ENCODE assay signal across 21 mouse cellular contexts in genomic region chr5:108671757-108672156, GRCm38 (mm10). TPM values are rescaled to one million over a fixed set of nuclear protein-coding genes. Genes with fewer than 3 reads are reported as not detected.
DNase-seq lines count a peak whose midpoint lies in the region; ATAC-seq and TF ChIP-seq lines count a peak whose summit lies in the region.
"Had no signal": no experiment of that assay in that cellular context is flagged by ENCODE, and none has a peak within 500 bp of the region (broad histone marks: within the 10 kb centered on the region; RNA-seq: fewer than 3 reads in every experiment).

No protein-coding gene starts in this region.

- no peak overlapping the region for H3K27ac ChIP-seq in kidney, adult 2 months (ENCODE audit: insufficient read depth, low read depth, low read length)
- no peak overlapping the region for H3K27ac ChIP-seq in testis, adult 2 months (ENCODE audit: control insufficient read depth, insufficient read depth, low read depth, low read length)
- peak overlapping the region; percentile 90; the same call in 1 of the 2 replicates for H3K27ac ChIP-seq in liver, embryonic 13.5 days
- H3K27ac ChIP-seq: embryonic facial prominence, embryonic 13.5 days; heart, embryonic 15.5 days; midbrain, embryonic 13.5 days had no signal

- 84% methylated on average over 12 of the region's 12 CpGs for WGBS in kidney, adult 2 months
- 89% methylated on average over 12 of the region's 12 CpGs for WGBS in liver, embryonic 13.5 days (ENCODE audit: insufficient replicate concordance)

- peak; percentile 23; the same call in 1 of the 2 replicates for TF ChIP-seq CTCF in kidney, adult 2 months (conservative IDR thresholded peaks at IDR 0.05; ENCODE audit: insufficient read depth, insufficient read length, low read depth, low read length)
- peak; percentile 19; the same call in 1 of the 2 replicates for TF ChIP-seq CTCF in testis, adult 2 months (IDR thresholded peaks at IDR 0.05; ENCODE audit: control insufficient read depth, insufficient read depth, insufficient replicate concordance, low read depth, low read length)

- no peaks in the 10 kb centered on the region for H3K9me3 ChIP-seq in liver, embryonic 13.5 days (replicated peaks)
- H3K9me3 ChIP-seq: embryonic facial prominence, embryonic 13.5 days; heart, embryonic 15.5 days; midbrain, embryonic 13.5 days had no signal

- no peak for ATAC-seq in liver, embryonic 13.5 days (ENCODE audit: low read depth)
- no peak for ATAC-seq in cerebellum, adult (ENCODE audit: insufficient number of reproducible peaks, low FRiP score, low TSS enrichment)
- no peak for ATAC-seq in monocyte, adult 5-6 weeks (replicated peaks; ENCODE audit: insufficient number of reproducible peaks, low FRiP score, low TSS enrichment, poor library complexity, severe bottlenecking)
- ATAC-seq: forebrain, embryonic 14.5 days; hindbrain, embryonic 16.5 days; midbrain, embryonic 13.5 days had no signal

- no peak overlapping the region for H3K4me2 ChIP-seq in liver, embryonic 13.5 days
- H3K4me2 ChIP-seq: embryonic facial prominence, embryonic 13.5 days; heart, embryonic 15.5 days; midbrain, embryonic 13.5 days had no signal

- no peaks in the 10 kb centered on the region for H3K27me3 ChIP-seq in kidney, adult 2 months (replicated peaks; ENCODE audit: control insufficient read depth, insufficient read depth, low read length)
- H3K27me3 ChIP-seq in testis, adult 2 months (ENCODE audit: control insufficient read depth, insufficient read depth, low read length), result no peaks in the 10 kb centered on the region
- H3K27me3 ChIP-seq in liver, embryonic 13.5 days, result no peaks in the 10 kb centered on the region
- H3K27me3 ChIP-seq: embryonic facial prominence, embryonic 13.5 days; heart, embryonic 15.5 days; midbrain, embryonic 13.5 days had no signal

- peak; percentile 14 for TF ChIP-seq POLR2A in kidney, adult 2 months (IDR thresholded peaks at IDR 0.05; ENCODE audit: low read depth, low read length)
- no peak for TF ChIP-seq POLR2A in testis, adult 2 months (IDR thresholded peaks at IDR 0.05; ENCODE audit: control insufficient read depth, low read depth, low read length)

- H3K9ac ChIP-seq in liver, embryonic 13.5 days, result 0 out of 2 replicates have a peak overlapping the region, but pooled peaks have one; percentile 18
- H3K9ac ChIP-seq: embryonic facial prominence, embryonic 13.5 days; heart, embryonic 15.5 days; midbrain, embryonic 13.5 days had no signal

- no peaks in the 10 kb centered on the region for H3K36me3 ChIP-seq in kidney, adult 2 months (ENCODE audit: control insufficient read depth, insufficient read depth, low read length)
- no peaks in the 10 kb centered on the region for H3K36me3 ChIP-seq in testis, adult 2 months (ENCODE audit: control insufficient read depth, insufficient read depth, low read length)
- peaks cover 31% of the 10 kb centered on the region for H3K36me3 ChIP-seq in liver, embryonic 13.5 days

- no peak for DNase-seq in kidney, adult 2 months
- no peak for DNase-seq in kidney, adult 9 months
- no peak for DNase-seq in testis, postnatal 10 days (ENCODE audit: low spot score)
- no peak for DNase-seq in liver, embryonic 13.5 days
- DNase-seq: adrenal gland, postnatal 36 days; cerebellum, adult 9-11 months; gastrocnemius, postnatal 14 days; heart, postnatal 4 days; kidney, adult 8-10 months; right cerebral cortex, postnatal 4 days; thymus, postnatal 14 days had no signal

- no peak overlapping the region for H3K4me3 ChIP-seq in kidney, adult 2 months (ENCODE audit: insufficient read depth, low read depth, low read length)
- H3K4me3 ChIP-seq in testis, adult 2 months (ENCODE audit: control insufficient read depth, low read depth, low read length), result no peak overlapping the region
- H3K4me3 ChIP-seq in liver, embryonic 13.5 days (replicated peaks), result no peak overlapping the region
- H3K4me3 ChIP-seq: embryonic facial prominence, embryonic 13.5 days; heart, embryonic 15.5 days; midbrain, embryonic 13.5 days had no signal

- peaks cover 21% of the 10 kb centered on the region for H3K4me1 ChIP-seq in kidney, adult 2 months (ENCODE audit: control insufficient read depth, insufficient read depth, low read length)
- H3K4me1 ChIP-seq in testis, adult 2 months (ENCODE audit: control insufficient read depth, insufficient read depth, low read length), result peaks cover 11% of the 10 kb centered on the region
- peaks cover 85% of the 10 kb centered on the region for H3K4me1 ChIP-seq in liver, embryonic 13.5 days (replicated peaks)

RNA-seq across cellular contexts. Expression of gene Dgkq, which starts 2.3 kb away (rescaled TPM):
- 27.9 and 34.8 TPM in 2 replicates for polyA plus RNA-seq in kidney, adult 2 months (2012; rRNA removed)
- 4.7 and 4.8 TPM in 2 replicates for polyA plus RNA-seq in testis, adult 2 months (2012; rRNA removed)
- 2.9 and 3.6 TPM in 2 replicates for polyA plus RNA-seq in liver, embryonic 13.5 days (2015; fragmentation: Nextera tagmentation; extraction: Ambion mirVana)
- 10.8 to 33.6 TPM (median 22.8 TPM) in 3 replicates for total RNA-seq in monocyte, adult 5-6 weeks (2017)

RNA-seq across cellular contexts. Expression of gene Slc26a1, which starts 3.6 kb away (rescaled TPM):
- 257 and 309 TPM in 2 replicates for polyA plus RNA-seq in kidney, adult 2 months (2012; rRNA removed)
- 0.04 and 0.09 TPM in 2 replicates for polyA plus RNA-seq in testis, adult 2 months (2012; rRNA removed)
- 12.0 and 12.7 TPM in 2 replicates for polyA plus RNA-seq in liver, embryonic 13.5 days (2015; fragmentation: Nextera tagmentation; extraction: Ambion mirVana)
- not detected in 3 replicates for total RNA-seq in monocyte, adult 5-6 weeks (2017)
- total RNA-seq: gastrocnemius, postnatal 14 days; neutrophil, adult 5-6 weeks had no signal
- polyA plus RNA-seq: large intestine, adult 2 months had no signal

RNA-seq across cellular contexts. Expression of gene Idua, which starts 11.6 kb away (rescaled TPM):
- 9.1 and 12.7 TPM in 2 replicates for polyA plus RNA-seq in kidney, adult 2 months (2012; rRNA removed)
- polyA plus RNA-seq in testis, adult 2 months (2012; rRNA removed), result 3.6 and 3.8 TPM in 2 replicates
- 3.4 and 3.8 TPM in 2 replicates for polyA plus RNA-seq in liver, embryonic 13.5 days (2015; fragmentation: Nextera tagmentation; extraction: Ambion mirVana)
- 9.7 to 10.8 TPM (median 10.7 TPM) in 3 replicates for total RNA-seq in monocyte, adult 5-6 weeks (2017)

RNA-seq across cellular contexts. Expression of gene Fgfrl1, which starts 20.4 kb away (rescaled TPM):
- polyA plus RNA-seq in kidney, adult 2 months (2012; rRNA removed), result 65.1 and 74.8 TPM in 2 replicates
- polyA plus RNA-seq in testis, adult 2 months (2012; rRNA removed), result 28.9 and 34.7 TPM in 2 replicates
- polyA plus RNA-seq in liver, embryonic 13.5 days (2015; fragmentation: Nextera tagmentation; extraction: Ambion mirVana), result 7.5 and 8.8 TPM in 2 replicates
- total RNA-seq in monocyte, adult 5-6 weeks (2017), result 0.97 to 2.0 TPM (median 1.6 TPM) in 3 replicates

RNA-seq across cellular contexts. Expression of gene Tmem175, which starts 42.2 kb away (rescaled TPM):
- 67.1 and 76.4 TPM in 2 replicates for polyA plus RNA-seq in kidney, adult 2 months (2012; rRNA removed)
- polyA plus RNA-seq in testis, adult 2 months (2012; rRNA removed), result 128 and 145 TPM in 2 replicates
- 12.9 and 13.9 TPM in 2 replicates for polyA plus RNA-seq in liver, embryonic 13.5 days (2015; fragmentation: Nextera tagmentation; extraction: Ambion mirVana)
- total RNA-seq in monocyte, adult 5-6 weeks (2017), result 3.9 to 20.9 TPM (median 12.3 TPM) in 3 replicates

Comparison
In these comparisons a context has a peak if more than half of its experiments do, and no peak if none do; other contexts are left out.
1. RNA of gene Slc26a1, which starts 3.6 kb away (polyA plus RNA-seq): 257 to 309 TPM in kidney, adult 2 months; 12.0 to 12.7 TPM in liver, embryonic 13.5 days and 0.04 to 0.09 TPM in testis, adult 2 months; every median in the first group is over 10 times any median in the second.